Mouse (Mus musculus) CH12.LX (cell line): ENCODE data around the gene Rfx4. TPM values are rescaled to one million over a fixed set of nuclear protein-coding genes. Genes with fewer than 3 reads are reported as not detected.
A peak's percentile ranks its signal among the peaks of the same experiment; 100 is the strongest.

Experiments used
- DNase-seq: peaks from one replicate; pipeline ENCODE4 v3.0.0-alpha.2; 2013; ENCODE audit errors: extremely low read depth
- H3K27ac ChIP-seq: 2 replicates; pipeline ENCODE4 v1.5.1; 2012; ENCODE audit warnings: low read depth, mild to moderate bottlenecking, control low read depth, moderate library complexity; ENCODE audit not compliant: insufficient read depth
- H3K27me3 ChIP-seq: replicated peaks from 2 replicates; pipeline ENCODE3; 2012; ENCODE audit warnings: inconsistent platforms
- H3K36me3 ChIP-seq, 2 experiments: replicated peaks in 1 of 2; 2 replicates each; pipeline versions ENCODE3 to v1.6.1; 2012; ENCODE audit warnings: inconsistent platforms in 1 of 2, low read length in 1 of 2, mild to moderate bottlenecking in 1 of 2, mixed read lengths in 1 of 2, moderate library complexity in 1 of 2; ENCODE audit not compliant: control insufficient read depth in 1 of 2, insufficient read depth in 1 of 2
- H3K4me1 ChIP-seq, 2 experiments: 2 replicates each; pipeline ENCODE4 v1.6.1; 2012; ENCODE audit warnings: inconsistent platforms in 1 of 2, moderate library complexity in 1 of 2; ENCODE audit not compliant: insufficient read depth in 2 of 2, control insufficient read depth in 1 of 2
- H3K4me2 ChIP-seq: 2 replicates; pipeline ENCODE4 v1.6.1; 2012; ENCODE audit warnings: low read depth, mild to moderate bottlenecking, control low read depth; ENCODE audit not compliant: poor library complexity, insufficient read depth, severe bottlenecking
- H3K4me3 ChIP-seq, 3 experiments: fragments of 150-350 bp in 1 of 3; sonication (generic) in 1 of 3; replicated peaks in 1 of 3; 2 replicates each; pipeline versions ENCODE3 to v1.5.1; 2011 to 2012; ENCODE audit warnings: low read depth in 2 of 3, low read length in 2 of 3, mild to moderate bottlenecking in 2 of 3, moderate library complexity in 2 of 3, control low read depth in 1 of 3, improper control_type of control experiment in 1 of 3, inconsistent platforms in 1 of 3, mixed read lengths in 1 of 3; ENCODE audit not compliant: poor library complexity in 1 of 3
- H3K79me2 ChIP-seq: replicated peaks from 2 replicates; pipeline ENCODE4 v1.6.1; 2012; ENCODE audit warnings: mild to moderate bottlenecking, moderate library complexity; ENCODE audit not compliant: control insufficient read depth, poor library complexity, insufficient read depth, severe bottlenecking; ENCODE audit errors: extremely low read depth
- H3K9ac ChIP-seq: 2 replicates; pipeline ENCODE4 v1.6.1; 2012; ENCODE audit warnings: low read depth, mild to moderate bottlenecking, control low read depth, moderate library complexity; ENCODE audit not compliant: insufficient read depth
- H3K9me3 ChIP-seq: replicated peaks from 2 replicates; pipeline ENCODE3; 2012; ENCODE audit warnings: low read length, inconsistent platforms, mixed read lengths
- BHLHE40 ChIP-seq: IDR thresholded peaks from 2 replicates; pipeline ENCODE4 v1.6.1; 2011; ENCODE audit warnings: mild to moderate bottlenecking, low read depth, low read length, improper control_type of control experiment
- CHD1 ChIP-seq: IDR thresholded peaks from 2 replicates; pipeline ENCODE4 v1.6.1; 2012; ENCODE audit warnings: low read depth, low read length, improper control_type of control experiment, inconsistent platforms
- CHD2 ChIP-seq: IDR thresholded peaks from 2 replicates; pipeline ENCODE4 v1.6.1; 2011; ENCODE audit warnings: low read length, improper control_type of control experiment
- ELF1 ChIP-seq: IDR thresholded peaks from 2 replicates; pipeline ENCODE4 v1.6.1; 2014; ENCODE audit warnings: low read depth, mild to moderate bottlenecking, inconsistent platforms, low read length, improper control_type of control experiment
- EP300 ChIP-seq: IDR thresholded peaks from 2 replicates; pipeline ENCODE4 v1.6.1; 2011; ENCODE audit warnings: low read length, improper control_type of control experiment
- ETS1 ChIP-seq: conservative IDR thresholded peaks from 2 replicates; pipeline ENCODE4 v1.6.1; 2012; ENCODE audit warnings: low read depth, mild to moderate bottlenecking, inconsistent platforms, low read length, improper control_type of control experiment, moderate library complexity
- GABPA ChIP-seq: IDR thresholded peaks from 2 replicates; pipeline ENCODE4 v1.6.1; 2012; ENCODE audit warnings: low read depth, low read length, improper control_type of control experiment, inconsistent platforms; ENCODE audit not compliant: insufficient replicate concordance
- HCFC1 ChIP-seq: IDR thresholded peaks from 2 replicates; pipeline ENCODE4 v1.6.1; 2012; ENCODE audit warnings: low read depth, mild to moderate bottlenecking, inconsistent platforms, low read length, improper control_type of control experiment
- IRF4 ChIP-seq: IDR thresholded peaks from 2 replicates; pipeline ENCODE4 v1.6.1; 2014; ENCODE audit warnings: low read depth, mild to moderate bottlenecking, inconsistent platforms, low read length, improper control_type of control experiment
- JUN ChIP-seq: IDR thresholded peaks from 2 replicates; pipeline ENCODE4 v1.6.1; 2011; ENCODE audit warnings: low read depth, mild to moderate bottlenecking, low read length, improper control_type of control experiment, moderate library complexity; ENCODE audit not compliant: insufficient read depth
- JUND ChIP-seq: conservative IDR thresholded peaks from 2 replicates; pipeline ENCODE4 v1.6.1; 2011; ENCODE audit warnings: low read depth, low read length, improper control_type of control experiment
- KAT2A ChIP-seq: IDR thresholded peaks from 2 replicates; pipeline ENCODE4 v1.6.1; 2012; ENCODE audit warnings: low read length, improper control_type of control experiment, inconsistent platforms; ENCODE audit not compliant: insufficient replicate concordance
- MAFK ChIP-seq: IDR thresholded peaks from 2 replicates; pipeline ENCODE4 v1.6.1; 2011; ENCODE audit warnings: low read length, improper control_type of control experiment; ENCODE audit not compliant: insufficient replicate concordance
- MAX ChIP-seq: IDR thresholded peaks from 2 replicates; pipeline ENCODE4 v1.6.1; 2011; ENCODE audit warnings: low read length, improper control_type of control experiment
- MXI1 ChIP-seq: IDR thresholded peaks from 2 replicates; pipeline ENCODE4 v1.6.1; 2011; ENCODE audit warnings: mild to moderate bottlenecking, low read depth, low read length, improper control_type of control experiment
- MYC ChIP-seq: IDR thresholded peaks from 2 replicates; pipeline ENCODE4 v1.6.1; 2011; ENCODE audit warnings: low read depth, mild to moderate bottlenecking, improper control_type of control experiment, low read length
- NELFE ChIP-seq: IDR thresholded peaks from 2 replicates; pipeline ENCODE4 v1.6.1; 2011; ENCODE audit warnings: low read depth, low read length, improper control_type of control experiment
- NRF1 ChIP-seq: IDR thresholded peaks from 2 replicates; pipeline ENCODE4 v1.6.1; 2014; ENCODE audit warnings: low read depth, mild to moderate bottlenecking, inconsistent platforms, low read length, improper control_type of control experiment, moderate library complexity
- PAX5 ChIP-seq: IDR thresholded peaks from 2 replicates; pipeline ENCODE4 v1.6.1; 2012; ENCODE audit warnings: low read length, inconsistent platforms, mixed read lengths
- POLR2A ChIP-seq: IDR thresholded peaks from 2 replicates; pipeline ENCODE4 v1.6.1; 2011; ENCODE audit warnings: low read depth, mild to moderate bottlenecking, improper control_type of control experiment, low read length
- POLR2AphosphoS2 ChIP-seq: IDR thresholded peaks from 2 replicates; pipeline ENCODE4 v1.6.1; 2011; ENCODE audit warnings: low read depth, low read length, improper control_type of control experiment
- RAD21 ChIP-seq: IDR thresholded peaks from 2 replicates; pipeline ENCODE4 v1.6.1; 2011; ENCODE audit warnings: low read depth, mild to moderate bottlenecking, low read length, improper control_type of control experiment, moderate library complexity
- RCOR1 ChIP-seq: conservative IDR thresholded peaks from 2 replicates; pipeline ENCODE4 v1.6.1; 2012; ENCODE audit warnings: low read depth, mild to moderate bottlenecking, inconsistent platforms, low read length, improper control_type of control experiment
- SIN3A ChIP-seq: IDR thresholded peaks from 2 replicates; pipeline ENCODE4 v1.6.1; 2012; ENCODE audit warnings: low read length, improper control_type of control experiment, inconsistent platforms
- SMC3 ChIP-seq: IDR thresholded peaks from 2 replicates; pipeline ENCODE4 v1.6.1; 2011; ENCODE audit warnings: low read depth, low read length, improper control_type of control experiment
- TBP ChIP-seq: conservative IDR thresholded peaks from 2 replicates; pipeline ENCODE4 v1.6.1; 2011; ENCODE audit warnings: low read depth, low read length, improper control_type of control experiment
- TCF12 ChIP-seq: IDR thresholded peaks from 2 replicates; pipeline ENCODE4 v1.6.1; 2014; ENCODE audit warnings: low read depth, mild to moderate bottlenecking, inconsistent platforms, low read length, improper control_type of control experiment
- USF1 ChIP-seq: IDR thresholded peaks from 2 replicates; pipeline ENCODE4 v1.6.1; 2014; ENCODE audit warnings: low read depth, mild to moderate bottlenecking, inconsistent platforms, low read length, improper control_type of control experiment
- USF2 ChIP-seq: conservative IDR thresholded peaks from 2 replicates; pipeline ENCODE4 v1.6.1; 2011; ENCODE audit warnings: low read depth, low read length, improper control_type of control experiment
- ZKSCAN1 ChIP-seq: IDR thresholded peaks from 2 replicates; pipeline ENCODE4 v1.6.1; 2012; ENCODE audit warnings: low read depth, inconsistent platforms, low read length, improper control_type of control experiment, borderline replicate concordance
- ZNF384 ChIP-seq: IDR thresholded peaks from 2 replicates; pipeline ENCODE4 v1.6.1; 2012; ENCODE audit warnings: low read depth, low read length, improper control_type of control experiment, inconsistent platforms
- dilution Hi-C: fragments of 300-500 bp; cut with MboI; formaldehyde crosslinking; loops from 2 replicates; pipeline ENCODE4 v1.14.3; 2020; ENCODE audit warnings: low sequenced_read_pairs; ENCODE audit not compliant: extremely low pct_unique_long_range_greater_than_20kb, extremely low pct_ligation_motif_present
- in situ Hi-C: fragments of 300-500 bp; cut with MboI; formaldehyde crosslinking; loops from 3 replicates; pipeline ENCODE4 v1.14.3; 2019; ENCODE audit warnings: low sequenced_read_pairs, low pct_ligation_motif_present, low pct_unique_long_range_greater_than_20kb, mixed read lengths
- polyA plus RNA-seq: library from polyadenylated mRNA; unstranded; fragments of >175 nt; gene quantifications from 2 replicates; pipeline ENCODE4 v1.2.1, GENCODE M21; 2012; ENCODE audit warnings: low read depth; ENCODE audit not compliant: insufficient read length
- total RNA-seq, 2 experiments: library from RNA; depleted of rRNA; stranded (reverse); fragments of 300-350 nt in 1 of 2; fragments of >200 nt in 1 of 2; gene quantifications; 2 replicates each; pipeline ENCODE4 v1.2.3; 2012 to 2014

The Rfx4 gene
- total and polyA plus RNA-seq, 3 experiments = 0.04 TPM; not detected in 2

GRCm38 (mm10) chr10:84811913-84812295 lies 56.0 kb downstream of the Rfx4 start:
- H3K4me1 ChIP-seq = peaks cover 8 to 21% of the 10 kb centered on the region in 2 experiments
- in situ Hi-C loops = no loop called here
- H3K4me2 ChIP-seq = no peak overlapping the region
- H3K36me3 ChIP-seq = no peaks in the 10 kb centered on the region
- H3K9me3 ChIP-seq = no peaks in the 10 kb centered on the region
- H3K9ac ChIP-seq = no peak overlapping the region
- H3K27me3 ChIP-seq = peaks cover 3% of the 10 kb centered on the region
- DNase-seq = no peak
- TF ChIP-seq SIN3A (no peak), MXI1 (no peak), MAX (no peak), IRF4 (no peak), NRF1 (no peak), CHD1 (no peak), ZNF384 (no peak), ZKSCAN1 (no peak), CHD2 (no peak), MAFK (no peak), EP300 (no peak)
- dilution Hi-C loops = no loop called here
- H3K4me3 ChIP-seq = no peak overlapping the region
- H3K27ac ChIP-seq = no peak overlapping the region
- H3K79me2 ChIP-seq = no peaks in the 10 kb centered on the region

GRCm38 (mm10) chr10:84815676-84816436 lies 60.0 kb downstream of the Rfx4 start:
- Histone ChIP-seq H3K27ac (peak overlapping the region; percentile 65), H3K4me1 (peaks cover 30 to 48% of the 10 kb centered on the region in 2 experiments), H3K79me2 (no peaks in the 10 kb centered on the region), H3K9ac (no peak overlapping the region), H3K4me3 (no peak overlapping the region), H3K4me2 (peak overlapping the region; percentile 76), H3K27me3 (peaks cover 4% of the 10 kb centered on the region), H3K36me3 (no peaks in the 10 kb centered on the region), H3K9me3 (no peaks in the 10 kb centered on the region)
- peak; percentile 98 for DNase-seq
- in situ Hi-C loops (no loop called here), dilution Hi-C loops (no loop called here)
- TF ChIP-seq JUN (peak; percentile 8; the same call in 1 of the 2 replicates), JUND (no peak; the same call in 1 of the 2 replicates), MYC (peak; percentile 96), CHD1 (no peak), HCFC1 (no peak; the same call in 1 of the 2 replicates), KAT2A (0 out of 2 replicates have a peak, but pooled peaks have one; percentile 53), MAFK (peak; percentile 92), NRF1 (no peak), TBP (peak; percentile 1; the same call in 1 of the 2 replicates), IRF4 (peak; percentile 81), ZKSCAN1 (no peak), ELF1 (no peak), ETS1 (peak; percentile 95), SMC3 (peak; percentile 16; the same call in 1 of the 2 replicates), GABPA (no peak), POLR2AphosphoS2 (no peak), RCOR1 (peak; percentile 81), ZNF384 (no peak), PAX5 (no peak), NELFE (no peak), BHLHE40 (peak; percentile 89), EP300 (peak; percentile 93), RAD21 (peak; percentile 11), USF1 (no peak), TCF12 (peak; percentile 97), USF2 (no peak), POLR2A (peak; percentile 30; the same call in 1 of the 2 replicates)
